8 mouse cellular contexts compared by ENCODE assay signal in the genomic region with DNA sequence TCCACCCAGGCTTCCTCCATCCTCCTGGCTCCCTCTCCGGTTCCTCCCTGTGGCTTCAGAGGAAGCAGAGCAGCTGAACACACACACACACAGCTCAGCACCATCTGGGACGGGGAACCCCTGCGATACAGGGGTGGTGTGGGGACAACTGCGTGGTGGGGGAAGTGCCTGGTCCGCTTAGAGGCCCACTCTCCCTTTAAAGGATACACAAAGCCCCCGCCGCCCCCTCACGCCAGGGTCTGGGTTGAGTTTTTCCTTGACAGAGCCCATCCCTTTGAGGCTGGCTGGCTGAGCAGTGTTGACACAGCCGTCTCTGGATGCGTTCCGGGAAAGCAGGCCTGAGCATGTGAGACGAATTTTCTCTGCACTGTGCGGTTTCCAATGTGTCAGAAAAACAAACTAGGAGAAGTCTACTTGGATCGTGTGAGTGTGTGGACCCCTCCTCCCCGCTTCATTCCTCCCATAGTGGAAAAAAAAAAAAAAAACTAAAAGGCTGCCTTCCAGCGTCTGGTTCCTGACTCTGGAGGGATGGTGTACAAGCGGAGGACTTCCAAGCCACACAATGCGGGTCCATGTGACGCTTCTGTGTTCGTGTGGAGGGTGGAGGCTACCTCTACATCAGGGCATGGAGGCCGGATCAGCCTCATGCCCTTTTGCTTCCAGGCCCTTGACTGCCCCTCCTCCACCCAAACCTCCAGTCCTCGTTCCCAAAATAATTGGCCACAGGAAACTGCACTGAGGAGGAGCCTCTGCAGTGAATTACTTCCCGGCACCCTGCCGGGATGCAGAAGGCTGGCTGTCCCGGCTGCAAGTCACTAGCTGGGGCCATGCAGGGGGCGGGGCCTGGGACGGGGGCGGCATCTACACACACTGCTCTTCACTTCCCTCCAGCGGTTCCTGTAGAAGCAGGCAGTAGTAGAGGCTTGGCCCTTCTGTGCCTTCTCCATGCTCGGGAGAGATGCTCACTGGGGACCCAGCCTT.
DNase-seq lines count a peak whose midpoint lies in the region; ATAC-seq and TF ChIP-seq lines count a peak whose summit lies in the region.

No protein-coding gene starts in this region.

- no peaks in the 10 kb centered on the region for H3K36me3 ChIP-seq in CH12.LX (replicated peaks in 1 of 2; ENCODE audit: control insufficient read depth in 1 of 2, insufficient read depth in 1 of 2, low read length in 1 of 2)
- no peaks in the 10 kb centered on the region for H3K36me3 ChIP-seq in forebrain, embryonic 14.5 days (ENCODE audit: control insufficient read depth, insufficient read depth, low read length)
- H3K36me3 ChIP-seq in heart, embryonic 16.5 days (ENCODE audit: control insufficient read depth, insufficient read depth) = no peaks in the 10 kb centered on the region
- H3K36me3 ChIP-seq in liver, embryonic 14.5 days (replicated peaks; ENCODE audit: control insufficient read depth, insufficient read depth, low read depth) = no peaks in the 10 kb centered on the region
- no peaks in the 10 kb centered on the region for H3K36me3 ChIP-seq in neural tube, embryonic 11.5 days (ENCODE audit: control insufficient read depth, insufficient read depth, low read length)
- H3K36me3 ChIP-seq in testis, adult 2 months (ENCODE audit: control insufficient read depth, insufficient read depth, low read length) = no peaks in the 10 kb centered on the region

- H3K4me2 ChIP-seq in CH12.LX (ENCODE audit: insufficient read depth, low read depth, poor library complexity, severe bottlenecking) = no peak overlapping the region
- peak overlapping the region; percentile 47 for H3K4me2 ChIP-seq in forebrain, embryonic 14.5 days (ENCODE audit: low read length)
- H3K4me2 ChIP-seq in heart, embryonic 16.5 days (ENCODE audit: low read depth, low read length) = peak overlapping the region; percentile 65
- peak overlapping the region; percentile 43 for H3K4me2 ChIP-seq in liver, embryonic 14.5 days (ENCODE audit: low read depth)
- peak overlapping the region; percentile 34 for H3K4me2 ChIP-seq in neural tube, embryonic 11.5 days (ENCODE audit: low read depth)

- no peak overlapping the region for H3K9ac ChIP-seq in CH12.LX (ENCODE audit: insufficient read depth, low read depth)
- peak overlapping the region; percentile 48 for H3K9ac ChIP-seq in forebrain, embryonic 14.5 days (ENCODE audit: low read length)
- peak overlapping the region; percentile 52 for H3K9ac ChIP-seq in heart, embryonic 16.5 days (ENCODE audit: low read length)
- no peak overlapping the region for H3K9ac ChIP-seq in liver, embryonic 14.5 days (replicated peaks)
- H3K9ac ChIP-seq in neural tube, embryonic 11.5 days (ENCODE audit: low read length) = peak overlapping the region; percentile 51

- dilution Hi-C loops in CH12.LX (cut with MboI; ENCODE audit: extremely low pct_ligation_motif_present, extremely low pct_unique_long_range_greater_than_20kb, low sequenced_read_pairs) = no loop called here

- no peaks in the 10 kb centered on the region for H3K9me3 ChIP-seq in CH12.LX (replicated peaks; ENCODE audit: low read length)
- H3K9me3 ChIP-seq in forebrain, embryonic 14.5 days (replicated peaks; ENCODE audit: control insufficient read depth, low read length) = no peaks in the 10 kb centered on the region
- no peaks in the 10 kb centered on the region for H3K9me3 ChIP-seq in heart, embryonic 16.5 days (replicated peaks; ENCODE audit: control insufficient read depth, low read length)
- no peaks in the 10 kb centered on the region for H3K9me3 ChIP-seq in liver, embryonic 14.5 days (ENCODE audit: control insufficient read depth, low read length)
- no peaks in the 10 kb centered on the region for H3K9me3 ChIP-seq in neural tube, embryonic 11.5 days (ENCODE audit: control insufficient read depth, low read length)

- in situ Hi-C loops in CH12.LX (cut with MboI; ENCODE audit: low pct_ligation_motif_present, low pct_unique_long_range_greater_than_20kb, low sequenced_read_pairs) = no loop called here

- peak; percentile 77; the same call in 1 of the 2 replicates for ATAC-seq in cerebellum, adult (ENCODE audit: insufficient number of reproducible peaks, low FRiP score, low TSS enrichment)
- peak; percentile 85 for ATAC-seq in forebrain, embryonic 14.5 days
- peak; percentile 87 for ATAC-seq in heart, embryonic 16.5 days (replicated peaks; ENCODE audit: extremely low read depth, insufficient read depth, low FRiP score)
- peak; percentile 65; the same call in 1 of the 2 replicates for ATAC-seq in liver, embryonic 14.5 days (ENCODE audit: insufficient read depth)
- peak; percentile 90 for ATAC-seq in neural tube, embryonic 11.5 days (ENCODE audit: insufficient read depth, low FRiP score, low TSS enrichment)

- H3K4me1 ChIP-seq in CH12.LX (ENCODE audit: control insufficient read depth in 1 of 2, insufficient read depth in 2 of 2) = 0 out of 4 replicates have a peak, but pooled peaks cover 0 to 3% of the 10 kb centered on the region in 2 experiments
- H3K4me1 ChIP-seq in forebrain, embryonic 14.5 days (ENCODE audit: control insufficient read depth, insufficient read depth, low read length) = peaks cover 40% of the 10 kb centered on the region
- peaks cover 5% of the 10 kb centered on the region for H3K4me1 ChIP-seq in heart, embryonic 16.5 days (ENCODE audit: control insufficient read depth, insufficient read depth, low read length)
- peaks cover 0 to 11% of the 10 kb centered on the region in 2 experiments; a peak in 2 of 4 replicates for H3K4me1 ChIP-seq in liver, embryonic 14.5 days (replicated peaks; ENCODE audit: control insufficient read depth in 2 of 2, insufficient read depth in 2 of 2, low read length in 1 of 2)
- H3K4me1 ChIP-seq in neural tube, embryonic 11.5 days (ENCODE audit: control insufficient read depth, insufficient read depth, low read length) = peaks cover 20% of the 10 kb centered on the region
- peaks cover 4% of the 10 kb centered on the region for H3K4me1 ChIP-seq in testis, adult 2 months (ENCODE audit: control insufficient read depth, insufficient read depth, low read length)

- no peak overlapping the region for H3K4me3 ChIP-seq in CH12.LX (replicated peaks in 1 of 3; ENCODE audit: low read depth in 2 of 3, low read length in 2 of 3, poor library complexity in 1 of 3)
- peak overlapping the region; percentile 8; the same call in 1 of the 2 replicates for H3K4me3 ChIP-seq in forebrain, embryonic 14.5 days (ENCODE audit: low read depth, low read length)
- peak overlapping the region; percentile 33 for H3K4me3 ChIP-seq in heart, embryonic 16.5 days (ENCODE audit: low read length)
- 0 out of 4 replicates have a peak overlapping the region, but pooled peaks of 1 of the 2 experiments have one; percentile 22 for H3K4me3 ChIP-seq in liver, embryonic 14.5 days (ENCODE audit: insufficient read depth in 1 of 2, low read depth in 2 of 2, low read length in 2 of 2)
- peak overlapping the region; percentile 4; the same call in 1 of the 2 replicates for H3K4me3 ChIP-seq in neural tube, embryonic 11.5 days (ENCODE audit: low read depth, low read length)
- H3K4me3 ChIP-seq in testis, adult 2 months (ENCODE audit: control insufficient read depth, low read depth, low read length) = no peak overlapping the region

- no peaks in the 10 kb centered on the region for H3K79me2 ChIP-seq in CH12.LX (replicated peaks; ENCODE audit: control insufficient read depth, extremely low read depth, insufficient read depth, poor library complexity, severe bottlenecking)

- TF ChIP-seq POLR2A in CH12.LX (IDR thresholded peaks at IDR 0.05; ENCODE audit: low read depth, low read length) = no peak
- no peak for TF ChIP-seq POLR2A in testis, adult 2 months (IDR thresholded peaks at IDR 0.05; ENCODE audit: control insufficient read depth, low read depth, low read length)

- H3K27me3 ChIP-seq in CH12.LX (replicated peaks) = peaks cover 4% of the 10 kb centered on the region
- no peaks in the 10 kb centered on the region for H3K27me3 ChIP-seq in forebrain, embryonic 14.5 days (replicated peaks; ENCODE audit: control insufficient read depth, insufficient read depth, low read length)
- H3K27me3 ChIP-seq in heart, embryonic 16.5 days (ENCODE audit: control insufficient read depth, insufficient read depth, low read length) = peaks cover 3% of the 10 kb centered on the region; the same call in 1 of the 2 replicates
- no peaks in the 10 kb centered on the region for H3K27me3 ChIP-seq in liver, embryonic 14.5 days (ENCODE audit: control insufficient read depth, insufficient read depth, low read length)
- H3K27me3 ChIP-seq in neural tube, embryonic 11.5 days (ENCODE audit: control insufficient read depth, insufficient read depth, low read length) = no peaks in the 10 kb centered on the region
- no peaks in the 10 kb centered on the region for H3K27me3 ChIP-seq in testis, adult 2 months (ENCODE audit: control insufficient read depth, insufficient read depth, low read length)

- WGBS in forebrain, embryonic 14.5 days = 5% methylated on average over 30 of the region's 30 CpGs
- 7% methylated on average over 30 of the region's 30 CpGs for WGBS in heart, embryonic 16.5 days
- WGBS in liver, embryonic 14.5 days (ENCODE audit: insufficient replicate concordance) = 8% methylated on average over 30 of the region's 30 CpGs
- 1% methylated on average over 30 of the region's 30 CpGs for WGBS in neural tube, embryonic 11.5 days

- no peak for TF ChIP-seq EP300 in CH12.LX (IDR thresholded peaks at IDR 0.05; ENCODE audit: low read length)
- TF ChIP-seq EP300 in liver, embryonic 14.5 days (IDR thresholded peaks at IDR 0.05; ENCODE audit: low read depth) = no peak

- TF ChIP-seq CTCF in CH12.LX (conservative IDR thresholded peaks at IDR 0.05 in 1 of 2, IDR thresholded peaks at IDR 0.05 in 1 of 2; ENCODE audit: low read depth in 2 of 2, low read length in 2 of 2) = peak in 1 of 2 experiments; percentile 9; a peak in 1 of 4 replicates
- TF ChIP-seq CTCF in liver, embryonic 14.5 days (IDR thresholded peaks at IDR 0.05; ENCODE audit: low read depth) = peak; percentile 34; the same call in 1 of the 2 replicates
- TF ChIP-seq CTCF in testis, adult 2 months (IDR thresholded peaks at IDR 0.05; ENCODE audit: control insufficient read depth, insufficient read depth, insufficient replicate concordance, low read depth, low read length) = no peak

- H3K27ac ChIP-seq in CH12.LX (ENCODE audit: insufficient read depth, low read depth) = no peak overlapping the region
- H3K27ac ChIP-seq in forebrain, embryonic 14.5 days (ENCODE audit: low read depth, low read length) = peak overlapping the region; percentile 81
- H3K27ac ChIP-seq in heart, embryonic 16.5 days (ENCODE audit: low read length) = peak overlapping the region; percentile 87
- no peak overlapping the region for H3K27ac ChIP-seq in liver, embryonic 14.5 days
- peak overlapping the region; percentile 84 for H3K27ac ChIP-seq in neural tube, embryonic 11.5 days (ENCODE audit: low read depth, low read length)
- peak overlapping the region; percentile 7; the same call in 1 of the 2 replicates for H3K27ac ChIP-seq in testis, adult 2 months (ENCODE audit: control insufficient read depth, insufficient read depth, low read depth, low read length)

- no peak; the same call in none of the 2 replicates for TF ChIP-seq RAD21 in CH12.LX (IDR thresholded peaks at IDR 0.05; ENCODE audit: low read depth, low read length)

- peak; percentile 27 for DNase-seq in CH12.LX (ENCODE audit: extremely low read depth)
- peak; percentile 83 for DNase-seq in forebrain, embryonic 14.5 days (ENCODE audit: low spot score)
- DNase-seq in kidney, postnatal 10 days = peak; percentile 96
- peak; percentile 7 to 25 (median 17) for DNase-seq in liver, embryonic 14.5 days (ENCODE audit: low read depth in 3 of 3, low spot score in 3 of 3)
- peak; percentile 90 for DNase-seq in neural tube, embryonic 11.5 days (ENCODE audit: low spot score)

Comparison
In these comparisons a context has a peak if more than half of its experiments do, and no peak if none do; other contexts are left out.
1. DNase-seq: peak in every context shown above with its lines; median percentile 96 in kidney, postnatal 10 days; 90 in neural tube, embryonic 11.5 days; 83 in forebrain, embryonic 14.5 days; 27 in CH12.LX; 17 in liver, embryonic 14.5 days.
2. H3K27ac ChIP-seq: peak in forebrain, embryonic 14.5 days (single experiment), heart, embryonic 16.5 days (single experiment), neural tube, embryonic 11.5 days (single experiment) and testis, adult 2 months (single experiment); none in CH12.LX (single experiment) and liver, embryonic 14.5 days (single experiment).
3. H3K4me3 ChIP-seq: peak in forebrain, embryonic 14.5 days (single experiment), heart, embryonic 16.5 days (single experiment) and neural tube, embryonic 11.5 days (single experiment); none in CH12.LX (0 of 3) and testis, adult 2 months (single experiment).
4. H3K9ac ChIP-seq: peak in forebrain, embryonic 14.5 days (single experiment), heart, embryonic 16.5 days (single experiment) and neural tube, embryonic 11.5 days (single experiment); none in CH12.LX (single experiment) and liver, embryonic 14.5 days (single experiment).
5. Peak in every context shown above with its lines, with median percentiles within 50 percentile points of each other: ATAC-seq.